Mouse (Mus musculus): ENCODE results near the gene Tln2. TPM values are rescaled to one million over a fixed set of nuclear protein-coding genes. Genes with fewer than 3 reads are reported as not detected.
A peak's percentile ranks its signal among the peaks of the same experiment; 100 is the strongest.

Gene Tln2
- total RNA-seq, 1 experiment from 2014 or later: 0.82 TPM

GRCm38 (mm10) chr9:67549811-67550501, 9.5 kb downstream of the Tln2 start:
- ATAC-seq (replicated peaks; ENCODE audit: low read depth, poor library complexity, severe bottlenecking): peak; percentile 81

DNA sequence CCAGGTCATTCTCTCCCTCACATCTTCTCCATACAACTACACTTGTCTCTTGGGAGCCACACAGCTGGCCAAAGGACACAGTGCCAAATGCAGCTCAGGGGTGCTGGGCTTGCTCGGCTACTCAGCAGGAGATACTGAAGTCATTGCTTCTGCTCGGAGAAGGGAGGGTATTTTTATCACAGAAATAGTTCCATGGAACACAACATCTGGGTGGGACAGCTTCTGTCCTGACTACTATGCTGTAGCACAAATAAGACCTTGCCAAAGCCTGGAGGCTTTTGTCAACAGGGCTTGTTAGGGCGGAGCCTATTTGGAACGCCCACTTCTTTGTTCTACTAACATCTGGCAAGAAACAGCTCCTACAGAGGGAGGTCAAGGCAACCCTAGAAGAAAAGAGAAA, 10.2 kb downstream of the Tln2 start:
- ATAC-seq (replicated peaks; ENCODE audit: low read depth, poor library complexity, severe bottlenecking): no peak

- no peak for ATAC-seq (replicated peaks; ENCODE audit: low read depth, poor library complexity, severe bottlenecking)
Observed at GRCm38 (mm10) chr9:67546650-67547049, 12.9 kb downstream of the Tln2 start.

- ATAC-seq (replicated peaks; ENCODE audit: low read depth, poor library complexity, severe bottlenecking): no peak
Observed at GRCm38 (mm10) chr9:67545794-67546193, 13.7 kb downstream of the Tln2 start.

DNA sequence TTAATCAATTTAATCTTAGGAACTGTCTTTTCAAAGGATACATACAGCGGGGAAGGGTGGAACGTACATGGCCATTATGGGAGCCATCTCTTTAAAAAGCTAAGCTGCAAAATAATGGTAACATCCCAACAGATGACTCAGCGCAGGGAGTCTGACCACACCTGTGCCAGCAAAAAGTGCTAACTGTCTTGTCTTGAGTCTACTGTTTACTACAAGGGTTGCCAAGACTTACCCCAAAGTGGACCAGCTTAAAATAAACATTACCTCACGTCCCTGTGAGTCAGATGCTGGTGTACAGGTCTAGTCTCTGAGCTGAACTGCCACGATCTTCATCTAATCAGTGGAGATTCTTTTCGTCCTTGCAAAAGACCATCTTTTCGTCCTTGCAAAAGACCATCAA, 14.7 kb downstream of the Tln2 start:
- ATAC-seq (replicated peaks; ENCODE audit: low read depth, poor library complexity, severe bottlenecking): no peak

- no peak for ATAC-seq (replicated peaks; ENCODE audit: low read depth, poor library complexity, severe bottlenecking)
Observed at GRCm38 (mm10) chr9:67541948-67542347, 17.6 kb downstream of the Tln2 start.

- ATAC-seq (replicated peaks; ENCODE audit: low read depth, poor library complexity, severe bottlenecking): no peak
Observed at GRCm38 (mm10) chr9:67539776-67540706, 19.5 kb downstream of the Tln2 start.

GRCm38 (mm10) chr9:67534420-67534819, 25.1 kb downstream of the Tln2 start:
- ATAC-seq (replicated peaks; ENCODE audit: low read depth, poor library complexity, severe bottlenecking): no peak

GRCm38 (mm10) chr9:67533260-67533659, 26.2 kb downstream of the Tln2 start:
- ATAC-seq (replicated peaks; ENCODE audit: low read depth, poor library complexity, severe bottlenecking): no peak

- no peak for ATAC-seq (replicated peaks; ENCODE audit: low read depth, poor library complexity, severe bottlenecking)
Observed at GRCm38 (mm10) chr9:67532631-67533030, 26.9 kb downstream of the Tln2 start.

- ATAC-seq (replicated peaks; ENCODE audit: low read depth, poor library complexity, severe bottlenecking): no peak
Observed at GRCm38 (mm10) chr9:67529600-67529999, 29.9 kb downstream of the Tln2 start.

GRCm38 (mm10) chr9:67527726-67528125, 31.8 kb downstream of the Tln2 start:
- ATAC-seq (replicated peaks; ENCODE audit: low read depth, poor library complexity, severe bottlenecking): no peak

GRCm38 (mm10) chr9:67521736-67522135, 37.8 kb downstream of the Tln2 start:
- no peak for ATAC-seq (replicated peaks; ENCODE audit: low read depth, poor library complexity, severe bottlenecking)

DNA sequence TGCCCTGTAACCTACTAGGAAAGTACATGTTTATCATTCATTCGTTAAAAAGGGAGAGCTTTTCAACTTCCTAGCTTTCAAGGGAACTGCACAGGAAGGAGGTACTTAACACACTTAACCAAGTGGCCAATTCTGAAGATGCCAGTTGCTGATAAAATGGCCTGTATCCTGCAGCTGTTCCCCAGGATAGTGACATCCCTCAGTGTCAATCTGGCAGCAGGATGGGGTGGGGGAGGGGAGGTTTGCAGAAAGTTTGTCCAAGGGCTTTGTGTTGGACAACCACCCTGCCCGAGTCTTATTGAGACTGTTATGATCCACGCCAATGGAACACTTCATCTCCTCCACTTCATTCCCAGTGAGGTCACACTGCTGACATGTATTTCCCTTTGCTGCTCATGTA, 50.0 kb downstream of the Tln2 start:
- ATAC-seq (replicated peaks; ENCODE audit: low read depth, poor library complexity, severe bottlenecking): no peak

- no peak for ATAC-seq (replicated peaks; ENCODE audit: low read depth, poor library complexity, severe bottlenecking)
Observed at GRCm38 (mm10) chr9:67504669-67505260, 54.7 kb downstream of the Tln2 start.

GRCm38 (mm10) chr9:67501801-67502200, 57.7 kb downstream of the Tln2 start:
- ATAC-seq (replicated peaks; ENCODE audit: low read depth, poor library complexity, severe bottlenecking): no peak

DNA sequence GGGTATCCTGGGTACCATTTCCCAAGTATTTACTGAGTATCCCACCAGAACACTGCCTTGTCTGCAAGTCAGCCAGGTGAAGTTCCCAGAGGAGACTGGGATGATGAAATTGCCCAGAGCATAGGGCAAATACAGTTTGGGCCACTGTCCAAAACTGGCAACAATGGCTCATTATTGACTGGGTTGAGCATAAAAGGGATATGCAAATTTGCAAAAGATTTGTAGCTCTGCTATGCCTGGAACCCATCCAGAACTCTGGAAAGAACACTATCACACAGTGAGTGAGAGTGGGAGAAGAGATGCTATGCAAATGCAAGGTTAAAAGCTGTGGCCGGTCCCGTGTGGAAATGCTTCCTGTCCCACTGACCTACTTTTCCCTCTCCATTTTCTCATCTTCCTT, 63.1 kb downstream of the Tln2 start:
- ATAC-seq (replicated peaks; ENCODE audit: low read depth, poor library complexity, severe bottlenecking): no peak

DNA sequence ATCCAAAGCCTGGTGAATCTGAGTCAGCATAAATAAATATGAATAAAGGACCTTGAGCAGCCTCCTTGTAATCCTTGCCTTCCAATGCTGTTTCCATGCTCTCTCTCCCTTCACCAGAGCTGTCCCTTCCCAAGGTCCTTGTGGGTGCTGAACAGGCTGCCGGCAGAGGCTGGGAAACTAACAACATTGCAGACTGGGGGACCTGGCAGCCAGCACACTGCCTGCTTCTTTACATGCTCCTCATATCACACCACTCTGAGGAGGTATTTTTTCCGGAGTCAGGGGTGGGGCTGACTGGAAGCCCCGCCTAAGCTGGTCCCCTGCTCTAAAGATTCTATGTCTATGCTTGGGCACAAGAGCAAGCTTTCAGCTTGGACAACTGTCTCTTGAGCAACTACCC, 64.2 kb downstream of the Tln2 start:
- ATAC-seq (replicated peaks; ENCODE audit: low read depth, poor library complexity, severe bottlenecking): no peak

GRCm38 (mm10) chr9:67493876-67494552, 65.5 kb downstream of the Tln2 start:
- ATAC-seq (replicated peaks; ENCODE audit: low read depth, poor library complexity, severe bottlenecking): no peak

- no peak for ATAC-seq (replicated peaks; ENCODE audit: low read depth, poor library complexity, severe bottlenecking)
Observed at GRCm38 (mm10) chr9:67489370-67489769, 70.1 kb downstream of the Tln2 start.

Measured in common myeloid progenitor, adult 5-6 weeks (primary cell).